Mouse (Mus musculus) liver, embryonic 14.5 days (tissue): ENCODE results near the gene Esrra.

Experiments used
- CTCF ChIP-seq: IDR thresholded peaks from 2 replicates; pipeline ENCODE4 v1.5.1; 2016; ENCODE audit warnings: antibody characterized with exemption, low read depth, control low read depth
- EP300 ChIP-seq: IDR thresholded peaks from 2 replicates; pipeline ENCODE4 v1.6.1; 2016; ENCODE audit warnings: antibody characterized with exemption, low read depth

DNA sequence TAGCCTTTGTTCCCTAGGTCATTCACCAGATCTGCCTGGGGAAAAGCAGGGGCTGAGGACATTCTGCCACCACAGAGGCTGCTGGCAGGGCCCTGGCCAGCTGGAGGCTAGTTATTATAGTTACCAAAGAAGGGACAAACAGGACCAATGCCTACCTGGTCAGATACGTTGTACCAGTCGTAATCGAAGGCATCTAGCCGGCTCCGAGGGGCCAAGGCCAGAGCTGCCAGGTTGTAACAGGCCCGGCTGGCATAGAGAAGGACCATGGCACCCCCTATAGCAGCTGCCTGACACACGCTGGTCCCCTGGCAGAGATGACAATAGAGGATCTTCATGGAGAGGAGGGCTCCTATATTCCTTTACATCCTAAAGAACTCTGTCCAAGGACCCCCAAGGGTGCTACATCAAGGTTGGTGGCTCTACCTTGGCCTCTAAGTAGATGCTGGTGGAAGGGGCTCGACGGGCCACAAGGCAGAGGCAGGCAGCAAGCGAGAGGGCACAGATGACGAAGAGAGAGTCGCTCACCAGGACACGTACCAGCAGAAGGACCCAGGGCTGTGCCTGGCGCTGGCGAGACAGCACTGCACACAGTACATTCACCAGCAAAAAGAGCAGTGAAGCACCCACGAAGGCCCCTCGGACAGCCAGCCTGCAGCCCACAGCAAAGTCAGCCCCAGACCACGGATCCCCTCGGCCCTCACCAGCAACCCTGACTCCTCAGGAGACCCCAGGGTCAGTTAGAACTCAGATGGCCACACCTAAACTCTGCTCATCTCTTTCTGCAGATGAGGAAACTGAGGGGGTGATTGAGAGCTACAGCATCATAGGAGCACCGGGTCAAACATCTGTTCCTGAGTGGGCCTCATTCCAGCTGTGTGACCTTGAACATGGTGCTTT, 17.7 kb upstream of the Esrra start:
- TF ChIP-seq CTCF (no peak), EP300 (no peak)
